17 mouse cellular contexts compared by ENCODE assay signal in genomic region chr17:62634937-62635336, GRCm38 (mm10).
"Had no signal": no experiment of that assay in that cellular context is flagged by ENCODE, and none has a peak within 500 bp of the region (broad histone marks: within the 10 kb centered on the region; RNA-seq: fewer than 3 reads in every experiment).

No protein-coding gene starts in this region.

- H3K4me1 ChIP-seq: lung, embryonic 15.5 days; megakaryocyte, embryonic 14.5 days; midbrain, embryonic 13.5 days; midbrain, embryonic 15.5 days; neural tube, embryonic 12.5 days had no signal

- H3K4me2 ChIP-seq: lung, embryonic 15.5 days; midbrain, embryonic 11.5 days; midbrain, embryonic 13.5 days; midbrain, embryonic 15.5 days; neural tube, embryonic 12.5 days had no signal

- H3K27me3 ChIP-seq: lung, embryonic 15.5 days; megakaryocyte, embryonic 14.5 days; midbrain, embryonic 13.5 days; midbrain, embryonic 15.5 days; neural tube, embryonic 12.5 days had no signal

- DNase-seq: lung, adult 2 months; lung, postnatal 14 days; lung, postnatal 36 days; right cerebral cortex, postnatal 25 days; right cerebral cortex, postnatal 4 days; spleen, adult 18-20 months; thymus, adult 18-20 months; thymus, postnatal 14 days; thymus, postnatal 36 days had no signal

- H3K9me3 ChIP-seq: lung, embryonic 15.5 days; midbrain, embryonic 13.5 days; midbrain, embryonic 15.5 days; neural tube, embryonic 12.5 days had no signal

- H3K36me3 ChIP-seq: lung, embryonic 15.5 days; midbrain, embryonic 13.5 days; midbrain, embryonic 15.5 days; neural tube, embryonic 12.5 days had no signal

- H3K4me3 ChIP-seq: lung, embryonic 15.5 days; megakaryocyte, embryonic 14.5 days; midbrain, embryonic 13.5 days; midbrain, embryonic 15.5 days; neural tube, embryonic 12.5 days had no signal

- H3K9ac ChIP-seq: lung, embryonic 15.5 days; midbrain, embryonic 13.5 days; midbrain, embryonic 15.5 days; neural tube, embryonic 12.5 days had no signal

- H3K27ac ChIP-seq: lung, embryonic 15.5 days; macrophage; midbrain, embryonic 13.5 days; midbrain, embryonic 15.5 days; neural tube, embryonic 12.5 days had no signal

- ATAC-seq: lung, postnatal 0 days; midbrain, embryonic 13.5 days; midbrain, embryonic 15.5 days had no signal
